Mouse (Mus musculus): ENCODE results near the gene Card19.

GRCm38 (mm10) chr13:49234711-49235110 lies 18.9 kb upstream of the Card19 start:
- no peak; the same call in 1 of the 2 replicates for TF ChIP-seq CTCF (conservative IDR thresholded peaks at IDR 0.05; ENCODE audit: insufficient read depth, insufficient read length, low read depth, low read length)
- TF ChIP-seq POLR2A (IDR thresholded peaks at IDR 0.05; ENCODE audit: low read depth, low read length): no peak

All from kidney, adult 2 months (tissue).